Mouse (Mus musculus) heart, postnatal 0 days (tissue): ENCODE measurements around the gene Pm20d2.

Source experiments
- CTCF ChIP-seq: IDR thresholded peaks from 2 replicates; pipeline ENCODE4 v1.5.1; 2016; ENCODE audit warnings: antibody characterized with exemption, control low read depth, low read depth
- EP300 ChIP-seq: IDR thresholded peaks from 2 replicates; pipeline ENCODE4 v1.6.1; 2016; ENCODE audit warnings: antibody characterized with exemption, low read depth

GRCm38 (mm10) chr4:33125409-33126084 is 64.0 kb downstream of the Pm20d2 start:
- TF ChIP-seq EP300 (no peak), CTCF (no peak)
